Mouse (Mus musculus) C2C12 (cell line): ENCODE results near the gene Pou5f2. TPM values are rescaled to one million over a fixed set of nuclear protein-coding genes. Genes with fewer than 3 reads are reported as not detected.
A peak's percentile ranks its signal among the peaks of the same experiment; 100 is the strongest.

Source experiments
- H3K27me3 ChIP-seq: one replicate; pipeline ENCODE4 v1.6.1; 2011; ENCODE audit not compliant: control insufficient read depth, insufficient read depth, insufficient read length
- H3K36me3 ChIP-seq: one replicate; pipeline ENCODE4 v1.6.1; 2011; ENCODE audit not compliant: control insufficient read depth, insufficient read depth
- H3K4me3 ChIP-seq: one replicate; pipeline ENCODE4 v1.5.1; 2011; ENCODE audit warnings: mild to moderate bottlenecking, control low read depth; ENCODE audit not compliant: poor library complexity, insufficient read depth, severe bottlenecking
- H3K79me2 ChIP-seq: one replicate; pipeline ENCODE4 v1.6.1; 2011; ENCODE audit not compliant: control insufficient read depth, insufficient read depth
- H3K79me3 ChIP-seq: one replicate; pipeline ENCODE4 v1.6.1; 2011; ENCODE audit warnings: low read depth, control low read depth
- H3ac ChIP-seq: one replicate; pipeline ENCODE3; 2011; ENCODE audit warnings: low read depth; ENCODE audit not compliant: control insufficient read depth, insufficient read length
- CEBPB ChIP-seq: IDR thresholded peaks from one replicate; pipeline ENCODE4 v1.6.1; 2011; ENCODE audit warnings: low read depth, mild to moderate bottlenecking, control low read depth, moderate library complexity
- CTCF ChIP-seq: IDR thresholded peaks from one replicate; pipeline ENCODE4 v1.5.1; 2011; ENCODE audit not compliant: control insufficient read depth, insufficient read depth, insufficient read length
- FOSL1 ChIP-seq: IDR thresholded peaks from one replicate; pipeline ENCODE4 v1.8.0; 2011; ENCODE audit warnings: mild to moderate bottlenecking, low read length; ENCODE audit not compliant: poor library complexity, insufficient read depth, severe bottlenecking
- MAX ChIP-seq: IDR thresholded peaks from one replicate; pipeline ENCODE4 v1.6.1; 2011; ENCODE audit warnings: mild to moderate bottlenecking, control low read depth
- MYOD1 ChIP-seq: IDR thresholded peaks from one replicate; pipeline ENCODE4 v1.6.1; 2011; ENCODE audit warnings: low read depth; ENCODE audit not compliant: control insufficient read depth, insufficient read length
- MYOG ChIP-seq: IDR thresholded peaks from one replicate; pipeline ENCODE4 v1.6.1; 2011; ENCODE audit not compliant: control insufficient read depth, insufficient read length; ENCODE audit errors: extremely low read depth
- USF1 ChIP-seq: IDR thresholded peaks from one replicate; pipeline ENCODE4 v1.6.1; 2011; ENCODE audit warnings: low read depth, mild to moderate bottlenecking, control low read depth, moderate library complexity
- long read RNA-seq, 2 experiments: library from polyadenylated mRNA; unstranded; transcript quantifications; one replicate each; pipeline ENCODE4 v2.0.0; 2019 to 2020
- polyA plus RNA-seq: library from polyadenylated mRNA; unstranded; fragments of >200 nt; fragmentation: generic; extraction: Trizol; gene quantifications from one replicate; pipeline ENCODE4 v1.2.1, GENCODE M21; 2012; ENCODE audit warnings: missing spikeins

The Pou5f2 gene
- 0.08 TPM for polyA plus RNA-seq
- long read RNA-seq, experiment 1: 0 reads
- long read RNA-seq, experiment 2: 0 reads

DNA sequence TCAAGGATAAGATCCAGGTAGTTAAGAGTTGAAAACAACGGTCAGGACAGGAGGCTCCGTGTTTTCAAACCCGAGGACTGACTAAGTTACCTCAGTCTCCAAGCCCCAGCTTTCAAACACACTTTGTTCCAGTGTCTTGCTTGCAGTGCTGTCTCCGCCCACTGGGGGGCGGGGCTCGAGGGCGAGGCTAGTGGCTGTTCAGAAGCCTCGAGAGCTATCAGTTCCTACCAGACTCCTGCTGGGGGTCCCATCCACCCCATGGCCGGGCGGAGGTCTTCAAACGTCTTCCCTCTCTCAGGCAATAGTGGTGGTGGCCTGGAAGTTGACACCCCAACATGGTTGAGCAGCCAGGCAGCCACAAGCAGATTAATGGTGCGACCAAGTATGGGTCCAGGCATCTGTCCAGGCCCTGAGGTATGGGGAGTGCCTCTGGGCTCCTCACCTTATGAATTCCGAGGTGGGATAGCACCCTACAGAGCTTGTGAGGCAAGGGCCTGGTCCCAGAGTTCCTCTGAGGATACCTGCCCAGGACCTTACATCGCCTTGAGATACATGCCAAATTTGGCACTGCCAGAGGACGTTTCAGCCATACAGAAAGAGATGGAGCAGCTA is at the start of gene Pou5f2:
Pou5f2 (plus strand) TSS at position 220 of the 612 bp plus-strand sequence.
- H3K27me3 ChIP-seq: no peaks in the 10 kb centered on the region
- H3ac ChIP-seq: no peak within 1 kb of the TSS
- H3K79me3 ChIP-seq: no peaks in the 10 kb centered on the region
- no peaks in the 10 kb centered on the region for H3K79me2 ChIP-seq
- H3K4me3 ChIP-seq: no peak within 1 kb of the TSS
- TF ChIP-seq MAX (no peak), MYOG (no peak), USF1 (no peak), CTCF (no peak), FOSL1 (no peak), CEBPB (no peak), MYOD1 (no peak)
- no peaks in the 10 kb centered on the region for H3K36me3 ChIP-seq

DNA sequence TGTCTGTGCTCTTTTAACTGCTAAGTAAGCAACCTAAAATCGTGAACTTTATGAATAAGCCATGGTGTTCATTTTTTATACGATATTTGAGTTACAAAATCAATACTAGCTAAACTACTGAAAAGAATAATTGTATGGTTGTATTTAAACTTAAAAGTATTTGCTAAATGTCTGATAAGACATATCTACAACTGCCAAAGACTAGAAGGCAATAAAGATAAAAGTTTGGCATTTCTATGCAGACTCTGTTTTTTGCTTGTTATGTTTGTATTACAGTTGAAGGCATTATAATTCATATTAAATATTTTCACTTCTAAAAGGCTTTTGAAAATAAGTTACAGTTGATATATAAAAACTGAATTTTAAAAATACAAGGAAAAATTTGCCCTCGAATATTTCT is 48.5 kb upstream of the Pou5f2 start:
- Histone ChIP-seq H3K27me3 (no peaks in the 10 kb centered on the region), H3K4me3 (no peak overlapping the region), H3K79me2 (no peaks in the 10 kb centered on the region), H3K79me3 (no peaks in the 10 kb centered on the region), H3ac (no peak overlapping the region), H3K36me3 (no peaks in the 10 kb centered on the region)
- TF ChIP-seq FOSL1 (no peak), MYOG (no peak), CTCF (no peak), CEBPB (no peak), USF1 (no peak), MAX (no peak), MYOD1 (no peak)

DNA sequence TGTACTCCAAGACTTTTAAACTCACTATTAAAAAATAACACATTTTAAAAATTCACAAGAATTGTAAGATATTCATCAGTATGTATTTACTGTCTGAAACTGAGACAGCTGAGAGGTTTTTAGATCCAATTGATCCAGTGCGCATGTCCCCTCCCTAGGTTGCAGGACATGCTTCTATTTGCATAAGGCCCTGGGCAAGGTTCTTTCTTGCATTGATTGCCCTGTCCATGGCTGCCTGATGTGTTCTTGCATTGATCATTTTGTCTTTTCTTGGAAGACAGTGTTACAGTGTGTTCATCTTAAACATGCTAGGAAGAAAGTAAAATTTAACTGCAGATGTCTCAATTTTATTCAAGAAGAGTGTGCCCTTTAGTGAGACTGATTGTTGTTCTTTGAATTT is 47.6 kb upstream of the Pou5f2 start:
- no peaks in the 10 kb centered on the region for H3K27me3 ChIP-seq
- H3K36me3 ChIP-seq: no peaks in the 10 kb centered on the region
- H3ac ChIP-seq: no peak overlapping the region
- no peak for TF ChIP-seq CEBPB
- no peak for TF ChIP-seq CTCF
- no peak for TF ChIP-seq MYOG
- no peak for TF ChIP-seq MYOD1
- no peak for TF ChIP-seq MAX
- no peaks in the 10 kb centered on the region for H3K79me2 ChIP-seq
- H3K79me3 ChIP-seq: no peaks in the 10 kb centered on the region
- no peak overlapping the region for H3K4me3 ChIP-seq

DNA sequence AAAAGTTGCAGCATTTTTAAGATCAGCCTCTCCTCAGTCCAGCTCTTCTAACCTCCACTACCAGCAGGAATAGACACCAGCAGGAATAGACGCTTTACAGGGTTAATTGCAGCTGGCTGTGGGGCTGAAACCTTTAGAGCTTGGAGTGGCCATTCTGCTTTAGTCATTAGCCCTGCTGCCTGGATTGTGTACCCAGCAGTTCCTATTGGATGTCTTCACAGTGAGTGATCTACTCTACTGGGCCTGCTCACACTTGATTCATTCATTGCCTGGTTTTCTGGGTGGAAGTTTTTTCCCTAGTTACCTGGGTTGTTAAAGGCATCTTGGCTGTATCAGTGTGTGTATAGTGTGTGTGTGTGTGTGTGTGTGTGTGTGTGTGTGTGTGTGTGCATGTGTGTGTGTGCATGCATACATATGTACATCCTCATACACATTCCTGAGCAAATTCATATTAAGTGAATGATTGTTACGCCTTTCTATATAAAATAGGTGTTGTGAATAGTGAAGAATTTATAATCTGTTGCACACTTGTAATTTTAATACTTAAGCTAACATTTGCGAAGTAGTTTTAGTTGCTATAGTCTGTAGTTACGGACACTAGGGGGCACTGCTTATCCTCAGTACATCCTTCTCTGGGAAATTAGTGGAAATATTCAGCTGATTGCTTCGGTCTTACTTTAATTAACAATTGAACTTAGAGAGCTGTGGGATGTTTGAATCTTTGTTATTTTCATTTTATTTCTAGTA is 42.4 kb upstream of the Pou5f2 start:
- Histone ChIP-seq H3ac (no peak overlapping the region), H3K4me3 (no peak overlapping the region), H3K27me3 (no peaks in the 10 kb centered on the region), H3K36me3 (no peaks in the 10 kb centered on the region), H3K79me2 (no peaks in the 10 kb centered on the region), H3K79me3 (no peaks in the 10 kb centered on the region)
- peak; percentile 4 for TF ChIP-seq CTCF
- TF ChIP-seq MAX: no peak
- TF ChIP-seq FOSL1: no peak
- TF ChIP-seq USF1: no peak
- no peak for TF ChIP-seq MYOD1
- no peak for TF ChIP-seq CEBPB

DNA sequence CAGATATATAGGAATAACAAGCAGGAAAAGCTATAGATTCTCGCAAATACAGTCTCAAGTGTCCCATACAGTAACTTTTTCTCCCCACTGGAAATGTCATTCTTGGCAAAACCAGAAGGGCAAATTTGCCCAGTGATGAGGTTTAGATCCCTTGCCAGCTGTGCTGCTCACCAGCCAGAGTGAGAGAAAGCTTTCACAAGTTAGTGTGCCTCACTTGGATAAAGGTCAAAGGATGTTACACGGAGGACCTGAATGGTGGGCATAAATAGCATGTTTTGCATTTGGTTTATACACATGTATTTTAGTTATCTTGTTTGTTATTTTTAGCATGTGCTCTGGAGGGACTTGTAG is 41.9 kb upstream of the Pou5f2 start:
- H3K79me3 ChIP-seq: no peaks in the 10 kb centered on the region
- TF ChIP-seq MYOG (no peak), FOSL1 (no peak), USF1 (no peak)
- no peak overlapping the region for H3ac ChIP-seq
- H3K4me3 ChIP-seq: no peak overlapping the region
- no peaks in the 10 kb centered on the region for H3K27me3 ChIP-seq
- no peaks in the 10 kb centered on the region for H3K79me2 ChIP-seq
- no peaks in the 10 kb centered on the region for H3K36me3 ChIP-seq
